Mouse (Mus musculus): ENCODE results near the gene Gm4559.
A peak's percentile ranks its signal among the peaks of the same experiment; 100 is the strongest.

GRCm38 (mm10) chr7:142285130-142285835 lies 11.1 kb upstream of the Gm4559 start:
- TF ChIP-seq CTCF (IDR thresholded peaks at IDR 0.05; ENCODE audit: low read depth), result peak; percentile 43
- TF ChIP-seq EP300 (IDR thresholded peaks at IDR 0.05; ENCODE audit: low read depth), result no peak

All from liver, postnatal 0 days (tissue).